Mouse (Mus musculus): Measurements from ENCODE around the gene Klhl34. TPM values are rescaled to one million over a fixed set of nuclear protein-coding genes. Genes with fewer than 3 reads are reported as not detected.

Gene Klhl34
- not detected for total RNA-seq (2021)
- long read RNA-seq, experiment 1, partial matches to known transcripts, result 0 of 2 reads
- long read RNA-seq, experiment 1, other reads (novel, unspliced or antisense), result 0 of 2 reads
- long read RNA-seq, experiment 2, result 0 reads

DNA sequence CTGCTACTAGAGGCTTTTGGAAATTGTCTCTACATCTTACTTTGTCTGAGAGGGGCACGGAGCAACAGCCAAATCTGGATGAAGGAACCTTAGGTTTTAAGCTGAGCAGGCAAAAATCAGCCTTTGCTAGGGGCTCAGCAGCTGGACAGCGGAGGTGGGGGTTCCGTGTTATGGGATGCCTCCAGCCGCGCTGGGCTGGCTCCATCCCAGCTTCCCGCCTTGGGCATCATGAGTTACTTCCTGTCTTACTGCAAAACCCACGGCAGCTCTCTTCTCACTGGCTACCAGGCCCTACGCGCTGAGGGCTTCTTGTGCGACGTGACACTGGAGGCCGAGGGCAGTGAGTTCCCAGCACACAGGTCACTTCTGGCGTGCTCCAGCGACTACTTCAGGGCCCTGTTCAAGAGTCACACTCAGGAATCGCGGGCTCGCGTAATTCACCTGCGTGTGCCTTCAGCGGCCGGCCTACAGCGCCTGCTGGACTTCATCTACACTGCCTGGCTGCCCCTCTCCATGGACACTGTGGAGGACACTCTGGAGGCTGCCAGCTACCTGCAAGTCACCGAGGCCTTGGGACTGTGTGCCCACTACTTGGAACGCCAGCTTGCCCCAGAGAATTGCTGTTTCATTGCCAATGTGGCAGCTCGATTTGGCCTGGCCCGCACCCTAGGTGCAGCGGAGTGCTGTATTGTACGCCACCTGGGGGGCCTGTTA, at the start of gene Klhl34:
Gene Klhl34 (plus strand): TSS at position 229 of the 714 bp plus-strand sequence.
- intact Hi-C loops (cut with DNase I), result no loop called here
- DNase-seq (ENCODE audit: low spot score in 2 of 2), result no peak

- intact Hi-C loops (cut with DNase I), result no loop called here
- DNase-seq (ENCODE audit: low spot score in 2 of 2), result no peak
Observed at GRCm38 (mm10) chrX:157801669-157802068, 16.6 kb upstream of the Klhl34 start.

GRCm38 (mm10) chrX:157809721-157810120, 8.5 kb upstream of the Klhl34 start:
- intact Hi-C loops (cut with DNase I), result no loop called here
- DNase-seq (ENCODE audit: low spot score in 2 of 2), result no peak

GRCm38 (mm10) chrX:157817571-157818206, 546 bp upstream of the Klhl34 start:
- intact Hi-C loops (cut with DNase I), result no loop called here
- DNase-seq (ENCODE audit: low spot score in 2 of 2), result no peak

GRCm38 (mm10) chrX:157818921-157819260, 656 bp downstream of the Klhl34 start:
- intact Hi-C loops (cut with DNase I), result no loop called here
- DNase-seq (ENCODE audit: low spot score in 2 of 2), result no peak

- no peak for DNase-seq (ENCODE audit: low spot score in 2 of 2)
- intact Hi-C loops (cut with DNase I), result no loop called here
Observed at GRCm38 (mm10) chrX:157829983-157830382, 11.7 kb downstream of the Klhl34 start.

Other genes with a start within 250 kb of the Klhl34 start
- under 1 TPM in 1 of 2 experiments, not detected in 1; 0.38 TPM for gene Yy2, start 249.4 kb upstream of the Klhl34 start, total RNA-seq (2021)
- gene Mbtps2, start 219.7 kb upstream of the Klhl34 start, total RNA-seq (2021), result 10 to 100 TPM; 28.1 to 30.1 TPM
- not detected for gene Smpx, start 119.5 kb upstream of the Klhl34 start, total RNA-seq (2021)
- 100 to 1,000 TPM; 182 to 208 TPM for gene Cnksr2, start 224.9 kb downstream of the Klhl34 start, total RNA-seq (2021)

Data from left cerebral cortex, postnatal 14 days (tissue).